11 mouse cellular contexts compared by ENCODE assay signal in the genomic region with DNA sequence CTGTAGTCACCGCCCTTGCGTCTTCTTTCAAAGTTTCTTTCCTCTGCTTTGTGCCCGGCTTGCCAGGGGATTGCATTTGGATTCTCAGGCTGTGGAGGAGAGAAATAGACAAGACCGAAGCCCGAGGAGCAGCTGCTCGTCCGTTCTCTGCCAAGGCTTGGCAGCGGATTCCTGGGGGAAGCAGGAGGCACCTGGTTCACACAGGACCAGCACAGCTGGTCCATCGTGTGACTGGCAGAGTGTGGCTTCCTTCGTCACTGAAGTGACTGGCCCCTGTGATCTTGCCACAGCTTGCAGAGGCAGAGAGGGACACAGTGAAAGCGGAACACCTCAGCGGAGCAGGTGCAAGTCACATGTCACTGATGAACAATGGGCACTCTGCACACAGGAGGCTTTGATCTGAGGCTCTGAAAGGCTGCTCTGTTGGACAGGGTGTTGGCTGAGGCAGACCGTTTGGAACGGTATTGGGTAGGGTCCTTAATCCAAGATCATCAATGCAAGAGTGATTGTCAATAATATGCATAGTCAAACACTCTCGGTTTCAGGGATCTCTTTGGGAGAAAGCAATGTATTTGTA.
DNase-seq lines count a peak whose midpoint lies in the region; ATAC-seq lines count a peak whose summit lies in the region.
"Had no signal": no experiment of that assay in that cellular context is flagged by ENCODE, and none has a peak within 500 bp of the region (broad histone marks: within the 10 kb centered on the region; RNA-seq: fewer than 3 reads in every experiment).

No protein-coding gene starts in this region.

- no peaks in the 10 kb centered on the region for H3K36me3 ChIP-seq in midbrain, embryonic 10.5 days
- H3K36me3 ChIP-seq in midbrain, embryonic 11.5 days (ENCODE audit: control insufficient read depth, insufficient read depth, low read length) = no peaks in the 10 kb centered on the region
- H3K36me3 ChIP-seq: liver, embryonic 12.5 days had no signal

- WGBS in midbrain, embryonic 10.5 days = 89% methylated on average over 15 of the region's 15 CpGs
- 86% methylated on average over 15 of the region's 15 CpGs for WGBS in midbrain, embryonic 11.5 days

- ATAC-seq in midbrain, embryonic 11.5 days (ENCODE audit: low FRiP score) = no peak
- ATAC-seq: liver, embryonic 12.5 days had no signal

- intact Hi-C loops in heart, postnatal 14 days (cut with DNase I) = no loop called here

- H3K4me1 ChIP-seq in midbrain, embryonic 10.5 days = peaks cover 12% of the 10 kb centered on the region
- no peaks in the 10 kb centered on the region for H3K4me1 ChIP-seq in midbrain, embryonic 11.5 days (ENCODE audit: control insufficient read depth, insufficient read depth, low read length)
- H3K4me1 ChIP-seq: liver, embryonic 12.5 days had no signal

- no peaks in the 10 kb centered on the region for H3K9me3 ChIP-seq in midbrain, embryonic 10.5 days (replicated peaks)
- H3K9me3 ChIP-seq in midbrain, embryonic 11.5 days (ENCODE audit: control insufficient read depth, low read length) = no peaks in the 10 kb centered on the region
- H3K9me3 ChIP-seq: liver, embryonic 12.5 days had no signal

- H3K27me3 ChIP-seq in midbrain, embryonic 10.5 days (ENCODE audit: low read depth, poor library complexity, severe bottlenecking) = no peaks in the 10 kb centered on the region
- no peaks in the 10 kb centered on the region for H3K27me3 ChIP-seq in midbrain, embryonic 11.5 days (ENCODE audit: control insufficient read depth, insufficient read depth, low read length)
- H3K27me3 ChIP-seq: liver, embryonic 12.5 days had no signal

- H3K9ac ChIP-seq in midbrain, embryonic 11.5 days (ENCODE audit: low read length) = no peak overlapping the region
- H3K9ac ChIP-seq: liver, embryonic 12.5 days had no signal

- no peak overlapping the region for H3K4me2 ChIP-seq in midbrain, embryonic 11.5 days
- H3K4me2 ChIP-seq: liver, embryonic 12.5 days had no signal

- DNase-seq in cerebellum, postnatal 10 days = peak; percentile 88 to 94
- DNase-seq in cerebellum, adult 18-20 months = no peak
- DNase-seq in midbrain, embryonic 10.5 days (ENCODE audit: low spot score) = no peak
- DNase-seq in midbrain, embryonic 11.5 days (ENCODE audit: low spot score, missing footprints) = no peak
- DNase-seq in layer of hippocampus, postnatal 10 days (ENCODE audit: low spot score in 2 of 2) = peak; percentile 46 to 55
- peak; percentile 42 for DNase-seq in right cerebral cortex, postnatal 4 days
- DNase-seq in testis, postnatal 10 days (ENCODE audit: low spot score) = no peak
- no peak for DNase-seq in heart, postnatal 14 days
- DNase-seq: heart, adult 18-20 months; kidney, postnatal 14 days had no signal

- H3K27ac ChIP-seq in midbrain, embryonic 10.5 days (replicated peaks) = 0 out of 2 replicates have a peak overlapping the region, but pooled peaks have one; percentile 46
- H3K27ac ChIP-seq in midbrain, embryonic 11.5 days (ENCODE audit: low read depth, low read length) = no peak overlapping the region
- H3K27ac ChIP-seq: liver, embryonic 12.5 days had no signal

- no peak overlapping the region for H3K4me3 ChIP-seq in midbrain, embryonic 10.5 days
- H3K4me3 ChIP-seq in midbrain, embryonic 11.5 days (ENCODE audit: low read depth, low read length) = no peak overlapping the region
- H3K4me3 ChIP-seq: liver, embryonic 12.5 days had no signal

Comparison
In these comparisons a context has a peak if more than half of its experiments do, and no peak if none do; other contexts are left out.
1. DNase-seq: peak in cerebellum, postnatal 10 days (2 of 2), layer of hippocampus, postnatal 10 days (2 of 2) and right cerebral cortex, postnatal 4 days (single experiment); none in cerebellum, adult 18-20 months (0 of 2), midbrain, embryonic 10.5 days (single experiment), midbrain, embryonic 11.5 days (single experiment), testis, postnatal 10 days (single experiment) and heart, postnatal 14 days (0 of 2).